Mouse (Mus musculus) kidney, embryonic 14.5 days (tissue): Measurements from ENCODE around the gene Gm10197. TPM values are rescaled to one million over a fixed set of nuclear protein-coding genes. Genes with fewer than 3 reads are reported as not detected.

Experiments used
- ATAC-seq: fragments of 200-750 bp; cut with Nextera tagmentation; 2 replicates; pipeline ENCODE4 v1.8.0; 2017; ENCODE audit warnings: moderate number of reproducible peaks, mild to moderate bottlenecking, moderate TSS enrichment, moderate library complexity; ENCODE audit not compliant: low FRiP score, low TSS enrichment
- H3K27ac ChIP-seq: fragments of 300-500 bp; sonication (generic); 2 replicates; pipeline ENCODE4 v1.5.1; 2014; ENCODE audit warnings: low read depth, mild to moderate bottlenecking, low read length, moderate library complexity, mixed read lengths
- H3K27me3 ChIP-seq: fragments of 300-500 bp; sonication (generic); 2 replicates; pipeline ENCODE4 v1.6.1; 2014; ENCODE audit warnings: mild to moderate bottlenecking, low read length; ENCODE audit not compliant: control insufficient read depth, insufficient read depth
- H3K36me3 ChIP-seq: fragments of 300-500 bp; sonication (generic); 2 replicates; pipeline ENCODE4 v1.6.1; 2014; ENCODE audit warnings: low read length, mixed read lengths; ENCODE audit not compliant: control insufficient read depth, insufficient read depth
- H3K4me1 ChIP-seq: fragments of 300-500 bp; sonication (generic); 2 replicates; pipeline ENCODE4 v1.6.1; 2014; ENCODE audit warnings: low read length, mixed read lengths; ENCODE audit not compliant: control insufficient read depth, insufficient read depth
- H3K4me2 ChIP-seq: fragments of 300-500 bp; sonication (generic); replicated peaks from 2 replicates; pipeline ENCODE4 v1.6.1; 2014; ENCODE audit warnings: low read depth, mild to moderate bottlenecking, low read length
- H3K4me3 ChIP-seq: fragments of 300-500 bp; sonication (generic); 2 replicates; pipeline ENCODE4 v1.5.1; 2014; ENCODE audit warnings: mild to moderate bottlenecking, low read length
- H3K9ac ChIP-seq: fragments of 300-500 bp; sonication (generic); 2 replicates; pipeline ENCODE4 v1.6.1; 2014; ENCODE audit warnings: low read depth, mild to moderate bottlenecking, low read length, moderate library complexity
- H3K9me3 ChIP-seq: fragments of 300-500 bp; sonication (generic); 2 replicates; pipeline ENCODE4 v1.6.1; 2016; ENCODE audit warnings: low read length; ENCODE audit not compliant: control insufficient read depth
- WGBS: fragments of 180-500 bp; shearing (Covaris S2); extraction: QIAGEN DNeasy Blood & Tissue Kit; methylation state at CpG from one replicate; pipeline ENCODE4 v1.1.7; 2014; 5-methylcytosine and 5-hydroxymethylcytosine counted together
- polyA plus RNA-seq: library from polyadenylated mRNA; unstranded; fragments of >200 nt; fragmentation: Nextera tagmentation; extraction: Ambion mirVana; gene quantifications from 2 replicates; pipeline ENCODE4 v1.2.1, GENCODE M21; 2014

Gm10197 gene
- polyA plus RNA-seq, 1 experiment from 2014 or later = 3.2 TPM

DNA sequence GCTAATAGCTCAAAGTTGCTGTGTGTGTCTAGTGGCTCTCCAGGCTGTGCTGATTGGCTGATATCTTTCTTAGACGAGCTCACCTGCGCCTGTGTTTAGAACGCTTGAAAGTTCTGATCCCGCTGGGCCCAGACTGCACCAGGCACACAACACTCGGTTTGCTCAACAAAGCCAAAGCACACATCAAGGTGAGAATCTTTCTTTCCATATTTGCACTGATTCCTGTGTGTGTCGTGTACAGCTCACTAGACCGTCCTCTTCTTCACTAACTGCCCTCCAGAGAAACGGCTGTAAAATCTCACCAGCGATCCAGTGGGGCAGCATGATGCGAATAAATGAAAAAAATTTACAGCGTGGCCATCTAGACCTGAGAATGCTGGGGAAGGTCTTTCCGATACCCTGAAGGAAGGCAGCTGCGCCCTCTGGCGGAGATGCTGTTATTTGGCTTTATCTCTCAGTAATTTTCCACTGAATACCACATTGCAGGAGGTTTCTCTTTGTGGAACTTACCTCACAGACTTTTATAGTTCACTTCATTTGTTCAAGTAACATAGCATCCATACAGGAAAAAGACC is 2.0 kb downstream of the Gm10197 start:
- peak; percentile 47; the same call in 1 of the 2 replicates for ATAC-seq
- no peak overlapping the region; the same call in 1 of the 2 replicates for H3K4me2 ChIP-seq
- no peak overlapping the region for H3K27ac ChIP-seq
- no peak overlapping the region for H3K4me3 ChIP-seq
- peaks cover 9% of the 10 kb centered on the region; the same call in 1 of the 2 replicates for H3K4me1 ChIP-seq
- WGBS = 28% methylated on average over 14 of the region's 14 CpGs
- H3K9me3 ChIP-seq = no peaks in the 10 kb centered on the region
- no peak overlapping the region for H3K9ac ChIP-seq
- no peaks in the 10 kb centered on the region for H3K27me3 ChIP-seq
- peaks cover 10% of the 10 kb centered on the region; the same call in 1 of the 2 replicates for H3K36me3 ChIP-seq

DNA sequence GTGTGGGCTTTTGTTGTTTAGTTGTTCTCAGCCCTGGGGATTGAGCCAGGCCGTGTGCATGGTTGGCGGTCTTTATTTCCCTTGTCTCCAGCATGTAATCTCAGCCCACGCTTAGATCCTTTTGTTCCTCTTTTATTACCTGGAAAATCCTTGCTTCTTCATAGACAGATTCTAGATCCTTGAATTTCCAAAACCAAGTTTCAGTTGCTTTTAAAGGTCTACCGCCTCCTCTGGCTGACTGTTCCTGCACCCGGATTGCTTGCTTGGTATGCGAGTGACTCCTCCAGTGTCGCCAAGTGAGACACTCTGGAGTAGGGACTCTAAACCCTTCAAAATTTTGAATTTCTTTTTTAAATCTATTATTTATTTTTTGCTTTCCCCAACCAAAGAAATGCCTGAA is 4.7 kb downstream of the Gm10197 start:
- Histone ChIP-seq H3K36me3 (peaks cover 5% of the 10 kb centered on the region; the same call in 1 of the 2 replicates), H3K4me2 (no peak overlapping the region), H3K9ac (no peak overlapping the region), H3K27ac (no peak overlapping the region), H3K9me3 (no peaks in the 10 kb centered on the region), H3K4me1 (peaks cover 9% of the 10 kb centered on the region; the same call in 1 of the 2 replicates), H3K4me3 (no peak overlapping the region), H3K27me3 (no peaks in the 10 kb centered on the region)
- WGBS = 89% methylated on average over 7 of the region's 7 CpGs
- ATAC-seq = no peak

DNA sequence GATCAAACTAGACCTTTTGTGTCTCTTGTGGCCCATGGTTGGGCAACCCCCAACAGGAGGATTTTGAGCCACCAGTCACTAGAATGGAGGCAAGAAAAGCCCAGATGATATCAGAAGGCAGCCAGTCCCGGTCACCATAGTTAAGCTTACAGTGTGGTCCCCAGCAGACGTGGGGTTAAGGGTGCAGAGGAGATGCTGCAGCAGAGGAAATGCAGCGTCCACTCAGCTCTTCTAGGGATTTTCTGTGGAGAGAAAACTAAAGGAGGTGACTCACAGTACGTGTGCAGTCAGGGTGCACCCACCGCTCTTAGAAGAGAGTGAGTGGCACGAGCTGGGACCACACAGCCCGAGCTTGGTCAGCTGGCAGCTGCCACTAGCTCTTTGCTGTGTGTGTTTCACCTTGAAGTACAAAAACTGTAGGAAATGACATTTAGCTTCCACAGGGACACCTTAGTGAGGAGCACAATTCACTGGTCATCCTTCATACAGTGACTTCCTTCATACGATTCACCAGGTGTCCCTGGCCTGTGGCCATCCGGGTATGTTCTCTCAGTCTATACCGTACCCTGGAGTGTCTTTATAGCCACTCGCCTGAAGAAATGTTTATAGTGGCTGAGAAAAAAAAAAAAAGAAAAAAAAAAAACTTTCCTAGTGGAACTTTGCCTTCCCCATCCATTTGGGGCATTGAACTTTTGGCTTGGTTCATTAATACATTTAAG is 5.3 kb downstream of the Gm10197 start:
- H3K9ac ChIP-seq = no peak overlapping the region
- WGBS = 78% methylated on average over 11 of the region's 11 CpGs

DNA sequence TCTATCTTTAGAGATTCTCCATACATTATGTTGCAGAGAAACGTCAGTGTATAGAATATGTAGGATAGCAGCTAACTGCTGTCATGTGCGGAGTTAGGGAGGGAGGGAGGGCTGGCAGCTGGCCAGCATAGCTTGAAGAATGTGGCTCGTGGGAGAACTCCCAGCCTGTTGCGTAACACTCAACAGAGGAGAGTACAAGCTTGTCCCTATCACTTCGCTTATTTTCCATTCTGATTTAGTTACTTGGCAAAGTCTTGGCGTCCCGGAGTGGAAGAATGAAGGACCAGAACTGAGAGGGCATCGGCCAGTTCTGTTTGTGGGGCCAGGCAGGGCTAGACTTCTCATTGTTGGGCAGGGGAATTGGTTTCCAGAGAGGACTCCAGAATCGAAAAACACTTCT is 6.6 kb downstream of the Gm10197 start:
- H3K27me3 ChIP-seq = no peaks in the 10 kb centered on the region
- no peak overlapping the region for H3K9ac ChIP-seq
- peak; percentile 81 for ATAC-seq
- H3K4me3 ChIP-seq = no peak overlapping the region
- H3K9me3 ChIP-seq = no peaks in the 10 kb centered on the region
- H3K36me3 ChIP-seq = no peaks in the 10 kb centered on the region
- peak overlapping the region; percentile 24 for H3K4me2 ChIP-seq
- peaks cover 14% of the 10 kb centered on the region; the same call in 1 of the 2 replicates for H3K4me1 ChIP-seq
- H3K27ac ChIP-seq = 0 out of 2 replicates have a peak overlapping the region, but pooled peaks have one; percentile 53
- 40% methylated on average over 9 of the region's 9 CpGs for WGBS

More for the DNA sequence above, 5.3 kb downstream of the Gm10197 start:
- no peak for ATAC-seq
- no peaks in the 10 kb centered on the region for H3K27me3 ChIP-seq
- H3K9me3 ChIP-seq = no peaks in the 10 kb centered on the region
- peaks cover 12% of the 10 kb centered on the region; the same call in 1 of the 2 replicates for H3K4me1 ChIP-seq
- no peak overlapping the region for H3K27ac ChIP-seq
- no peaks in the 10 kb centered on the region for H3K36me3 ChIP-seq
- H3K4me3 ChIP-seq = no peak overlapping the region
- no peak overlapping the region for H3K4me2 ChIP-seq

DNA sequence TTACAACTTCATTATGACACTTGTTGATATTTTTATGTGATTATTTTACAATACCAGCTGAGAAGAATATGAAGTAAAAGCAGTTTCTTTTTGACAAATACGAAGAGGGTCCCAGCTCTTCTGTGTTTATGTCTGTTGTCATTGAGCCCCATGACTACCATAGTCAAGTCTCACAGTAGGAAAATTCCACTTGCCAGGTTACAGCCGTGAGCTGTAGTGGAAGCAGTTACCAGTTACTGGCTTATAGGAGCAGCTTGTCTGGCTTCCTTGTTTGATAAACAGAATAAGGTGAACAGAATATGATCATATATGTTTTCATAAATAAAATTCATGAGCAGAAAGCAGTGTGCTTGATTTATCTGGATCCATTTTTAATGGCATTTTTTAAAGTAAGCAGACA is 7.0 kb downstream of the Gm10197 start:
- Histone ChIP-seq H3K27ac (no peak overlapping the region), H3K4me3 (no peak overlapping the region), H3K4me2 (no peak overlapping the region), H3K9ac (no peak overlapping the region), H3K9me3 (no peaks in the 10 kb centered on the region), H3K27me3 (no peaks in the 10 kb centered on the region), H3K36me3 (no peaks in the 10 kb centered on the region), H3K4me1 (peaks cover 14% of the 10 kb centered on the region; the same call in 1 of the 2 replicates)
- 67% methylated on average over 2 of the region's 2 CpGs for WGBS
- no peak for ATAC-seq

DNA sequence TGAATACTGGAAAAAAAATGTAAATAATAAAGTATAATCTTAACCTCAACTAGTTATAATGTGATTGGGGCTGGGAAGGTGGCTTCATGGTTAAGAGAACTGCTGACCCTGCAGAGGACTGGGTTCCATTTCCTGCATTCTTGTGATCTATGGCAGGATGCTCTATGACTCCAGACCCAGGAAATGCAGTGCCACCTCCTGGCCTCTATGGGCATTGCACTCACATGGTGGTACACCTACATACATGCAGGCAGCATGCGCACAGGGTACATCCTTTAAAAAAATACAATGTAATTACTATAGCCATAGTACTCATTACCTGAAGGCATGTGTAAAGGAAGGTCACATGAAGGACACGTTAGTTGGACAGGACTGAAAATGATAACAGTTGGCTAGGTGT is 8.6 kb downstream of the Gm10197 start:
- H3K4me1 ChIP-seq = peaks cover 14% of the 10 kb centered on the region; the same call in 1 of the 2 replicates
- no peaks in the 10 kb centered on the region for H3K36me3 ChIP-seq
- no peak overlapping the region for H3K4me2 ChIP-seq
- 45% methylated on average over 2 of the region's 2 CpGs for WGBS
- no peaks in the 10 kb centered on the region for H3K9me3 ChIP-seq
- H3K9ac ChIP-seq = no peak overlapping the region
- no peak for ATAC-seq
- H3K27me3 ChIP-seq = no peaks in the 10 kb centered on the region
- no peak overlapping the region for H3K27ac ChIP-seq
- no peak overlapping the region for H3K4me3 ChIP-seq

DNA sequence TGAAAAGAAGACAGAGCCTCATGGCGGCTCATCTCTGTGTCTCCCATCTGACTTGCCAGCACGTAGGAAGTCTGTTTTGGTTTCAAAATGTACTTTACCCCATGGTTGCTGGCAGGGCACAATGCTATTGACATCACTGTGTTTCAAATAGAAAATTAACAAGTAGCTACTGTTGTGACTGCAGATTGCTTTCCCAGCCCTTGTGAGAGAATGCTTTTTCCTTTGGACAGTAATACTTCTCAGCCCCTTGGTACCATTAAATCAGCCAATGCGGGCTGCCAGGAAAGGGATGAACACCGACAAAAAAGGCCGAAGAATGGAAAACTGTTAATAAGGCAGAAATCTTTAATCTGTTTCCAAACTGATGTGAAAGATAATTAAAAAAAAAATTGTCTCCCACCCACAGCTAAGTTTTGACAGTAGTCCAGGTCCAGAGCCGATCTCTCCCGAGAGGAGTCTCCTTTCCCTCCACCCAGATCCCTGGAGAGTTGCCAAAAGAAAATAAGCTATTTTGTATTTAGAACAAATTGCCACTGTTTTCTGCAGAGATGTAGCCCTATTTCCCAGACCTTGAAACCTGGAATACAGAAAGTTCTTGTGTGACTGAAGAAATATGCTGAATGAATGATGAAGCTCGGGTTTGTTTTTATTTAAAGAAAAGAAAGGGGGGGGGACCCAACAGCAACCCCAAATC is 11.2 kb downstream of the Gm10197 start:
- H3K9me3 ChIP-seq = no peaks in the 10 kb centered on the region
- H3K4me3 ChIP-seq = no peak overlapping the region
- 63% methylated on average over 8 of the region's 8 CpGs for WGBS
- no peak for ATAC-seq
- H3K27ac ChIP-seq = no peak overlapping the region
- H3K36me3 ChIP-seq = no peaks in the 10 kb centered on the region
- no peak overlapping the region for H3K9ac ChIP-seq
- no peak overlapping the region for H3K4me2 ChIP-seq
- no peaks in the 10 kb centered on the region for H3K27me3 ChIP-seq
- peaks cover 10% of the 10 kb centered on the region; the same call in 1 of the 2 replicates for H3K4me1 ChIP-seq

DNA sequence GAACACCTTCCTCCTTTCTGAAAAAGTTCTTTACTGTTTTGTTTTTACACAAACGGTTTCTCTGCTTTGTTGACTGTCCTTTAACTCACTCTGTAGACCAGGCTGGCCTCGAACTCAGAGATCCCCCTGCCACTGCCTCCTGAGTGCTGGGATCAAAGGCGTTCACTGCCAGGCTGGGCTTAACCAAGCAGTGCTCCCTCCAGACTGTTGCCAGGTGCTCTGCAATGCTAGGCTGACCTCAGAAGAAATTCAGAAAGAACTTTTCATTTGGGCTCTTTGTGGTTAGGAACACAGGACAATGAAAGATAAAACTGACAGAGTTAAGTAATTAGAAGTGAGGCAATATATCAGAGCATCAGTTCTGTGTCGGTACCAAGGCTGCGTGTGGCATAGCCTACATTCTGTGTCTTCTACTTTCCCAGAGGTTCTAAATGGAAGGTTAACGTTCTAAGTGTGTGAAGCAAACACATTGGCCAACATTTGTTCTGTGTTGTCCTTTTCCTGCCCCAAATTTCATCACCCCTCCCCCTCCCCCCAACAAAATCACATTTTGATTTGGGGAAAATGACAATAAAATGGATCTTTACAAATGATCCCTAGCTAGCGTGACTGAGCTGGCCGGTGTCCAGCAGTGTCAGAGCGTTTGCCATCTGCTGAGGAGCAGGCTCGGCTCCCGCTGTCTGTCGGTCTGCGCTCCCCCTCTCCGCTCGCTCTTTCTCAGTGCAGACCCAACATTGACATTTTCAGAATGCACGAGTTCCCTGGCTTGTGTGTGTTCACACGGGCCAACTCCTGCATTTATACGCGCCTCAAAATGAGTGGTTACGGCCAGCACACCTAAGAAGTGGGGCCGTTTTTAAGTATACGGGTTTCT is 12.2 kb downstream of the Gm10197 start:
- Histone ChIP-seq H3K4me3 (no peak overlapping the region), H3K4me1 (0 out of 2 replicates have a peak, but pooled peaks cover 4% of the 10 kb centered on the region), H3K36me3 (no peaks in the 10 kb centered on the region), H3K27me3 (no peaks in the 10 kb centered on the region), H3K9ac (no peak overlapping the region), H3K9me3 (no peaks in the 10 kb centered on the region), H3K4me2 (no peak overlapping the region), H3K27ac (no peak overlapping the region)
- ATAC-seq = no peak
- 75% methylated on average over 22 of the region's 22 CpGs for WGBS
